Mouse (Mus musculus) stomach, postnatal 0 days (tissue): ENCODE measurements around the gene Ramp1. TPM values are rescaled to one million over a fixed set of nuclear protein-coding genes. Genes with fewer than 3 reads are reported as not detected.

Experiments
- ATAC-seq: fragments of 200-750 bp; cut with Nextera tagmentation; 2 replicates; pipeline ENCODE4 v1.8.0; 2017; ENCODE audit not compliant: low FRiP score, low TSS enrichment
- DNase-seq: peaks from one replicate; pipeline ENCODE4 v3.0.0-alpha.2; 2016; ENCODE audit warnings: low spot score
- H3K27ac ChIP-seq: fragments of 300-500 bp; sonication (generic); replicated peaks from 2 replicates; pipeline ENCODE4 v1.5.1; 2014; ENCODE audit warnings: mild to moderate bottlenecking, control low read depth
- H3K27me3 ChIP-seq: fragments of 300-500 bp; sonication (generic); 2 replicates; pipeline ENCODE4 v1.6.1; 2014; ENCODE audit warnings: low read length; ENCODE audit not compliant: control insufficient read depth, insufficient read depth
- H3K36me3 ChIP-seq: fragments of 300-500 bp; sonication (generic); 2 replicates; pipeline ENCODE4 v1.6.1; 2014; ENCODE audit warnings: low read length, mixed read lengths; ENCODE audit not compliant: control insufficient read depth, insufficient read depth
- H3K4me1 ChIP-seq: fragments of 300-500 bp; sonication (generic); replicated peaks from 2 replicates; pipeline ENCODE4 v1.6.1; 2014; ENCODE audit warnings: antibody characterized with exemption; ENCODE audit not compliant: control insufficient read depth, insufficient read depth
- H3K4me2 ChIP-seq: fragments of 300-500 bp; sonication (generic); replicated peaks from 2 replicates; pipeline ENCODE4 v1.6.1; 2014; ENCODE audit warnings: low read depth, mild to moderate bottlenecking, control low read depth, moderate library complexity
- H3K4me3 ChIP-seq: fragments of 300-500 bp; sonication (generic); 2 replicates; pipeline ENCODE4 v1.5.1; 2014; ENCODE audit warnings: low read depth, low read length, control low read depth
- H3K9ac ChIP-seq: fragments of 300-500 bp; sonication (generic); 2 replicates; pipeline ENCODE4 v1.6.1; 2014; ENCODE audit warnings: mild to moderate bottlenecking, low read length, control low read depth, mixed read lengths
- H3K9me3 ChIP-seq: fragments of 300-500 bp; sonication (generic); 2 replicates; pipeline ENCODE4 v1.6.1; 2016; ENCODE audit warnings: low read length; ENCODE audit not compliant: control insufficient read depth
- CTCF ChIP-seq: IDR thresholded peaks from 2 replicates; pipeline ENCODE4 v1.5.1; 2016; ENCODE audit warnings: antibody characterized with exemption, low read depth, mild to moderate bottlenecking, moderate library complexity
- EP300 ChIP-seq: optimal IDR thresholded peaks from 2 replicates; pipeline ENCODE3; 2016; ENCODE audit warnings: antibody characterized with exemption
- whole genome bisulfite sequencing: fragments of 180-500 bp; shearing (Covaris S2); extraction: QIAGEN DNeasy Blood & Tissue Kit; methylation state at CpG from one replicate; pipeline ENCODE4 v1.1.7; 2014; 5-methylcytosine and 5-hydroxymethylcytosine counted together
- polyA plus RNA-seq: library from polyadenylated mRNA; unstranded; fragments of >200 nt; fragmentation: Nextera tagmentation; extraction: Ambion mirVana; gene quantifications from 2 replicates; pipeline ENCODE4 v1.2.1, GENCODE M21; 2015

Ramp1 gene
- polyA plus RNA-seq, 1 experiment from 2014 or later, result 10.5 TPM

DNA sequence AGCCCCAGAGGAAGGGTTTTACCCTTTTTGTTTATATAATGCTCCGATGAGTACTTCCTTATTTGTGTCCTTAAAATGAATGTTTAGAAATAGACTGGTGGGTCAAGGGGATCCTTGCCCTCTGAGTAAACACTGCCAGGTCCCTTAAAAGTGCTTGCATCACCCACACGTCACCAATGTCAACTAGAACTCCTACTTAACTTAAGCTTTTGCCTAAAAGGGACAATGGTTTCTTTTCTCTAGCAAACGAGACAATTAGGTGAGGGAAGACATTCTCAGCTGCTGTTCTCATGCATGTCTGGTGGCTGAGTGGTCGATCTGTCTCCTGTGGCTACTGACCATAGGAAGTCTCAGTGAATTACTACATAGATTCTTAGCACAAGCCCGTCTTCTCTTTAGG lies 52.3 kb downstream of the Ramp1 start:
- Histone ChIP-seq H3K9ac (no peak overlapping the region), H3K4me1 (no peaks in the 10 kb centered on the region), H3K4me3 (no peak overlapping the region), H3K27me3 (no peaks in the 10 kb centered on the region), H3K9me3 (no peaks in the 10 kb centered on the region), H3K36me3 (no peaks in the 10 kb centered on the region), H3K27ac (no peak overlapping the region), H3K4me2 (no peak overlapping the region)
- 28% methylated on average over 5 of the region's 5 CpGs for WGBS
- no peak for TF ChIP-seq EP300
- no peak for TF ChIP-seq CTCF
- DNase-seq (no peak), ATAC-seq (no peak)

DNA sequence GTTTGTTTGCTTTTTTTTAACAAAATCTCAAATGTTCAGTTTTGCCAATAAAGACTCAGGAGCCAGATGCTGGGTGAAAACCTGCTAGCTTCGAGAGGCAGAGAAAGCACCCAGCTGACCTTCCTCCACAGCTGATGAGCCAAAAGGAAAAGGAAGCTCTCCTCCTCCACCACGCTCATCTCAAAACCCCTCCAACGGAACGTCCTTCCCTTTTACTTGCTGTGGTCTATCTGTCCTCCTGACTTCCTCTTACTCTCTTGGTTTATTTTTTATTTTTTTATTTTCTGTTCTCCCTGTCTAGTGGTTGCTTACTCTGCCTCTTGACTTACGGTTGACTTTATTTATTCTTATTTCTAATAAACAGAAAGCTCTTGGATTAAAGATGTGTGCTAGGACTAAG lies 55.8 kb downstream of the Ramp1 start:
- no peak for TF ChIP-seq EP300
- TF ChIP-seq CTCF, result no peak
- Histone ChIP-seq H3K4me3 (no peak overlapping the region), H3K9me3 (no peaks in the 10 kb centered on the region), H3K9ac (no peak overlapping the region), H3K4me2 (no peak overlapping the region), H3K4me1 (no peaks in the 10 kb centered on the region), H3K27ac (no peak overlapping the region), H3K36me3 (no peaks in the 10 kb centered on the region), H3K27me3 (no peaks in the 10 kb centered on the region)
- ATAC-seq (no peak), DNase-seq (no peak)
- 47% methylated on average over 5 of the region's 5 CpGs for WGBS

DNA sequence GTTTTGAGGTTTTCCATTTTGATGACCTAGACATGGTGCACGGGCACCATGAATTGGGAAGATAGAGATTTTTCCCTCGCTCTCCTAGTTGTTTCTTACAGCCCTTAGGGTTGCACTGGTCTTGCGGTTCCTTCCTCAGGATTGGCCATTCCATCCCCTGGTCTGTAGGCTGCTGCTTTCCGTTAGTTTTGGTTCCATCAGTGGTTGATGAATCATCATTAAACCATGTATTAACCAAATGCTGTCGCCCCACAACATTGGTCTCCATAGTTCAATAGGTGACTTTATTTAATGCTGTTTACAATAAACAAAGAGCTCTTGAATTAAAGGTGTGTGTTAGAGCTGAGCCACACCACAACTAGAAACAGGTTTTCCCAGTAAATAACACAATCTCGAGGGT lies 58.1 kb downstream of the Ramp1 start:
- H3K27me3 ChIP-seq, result no peaks in the 10 kb centered on the region
- H3K4me1 ChIP-seq, result no peaks in the 10 kb centered on the region
- DNase-seq, result no peak
- H3K27ac ChIP-seq, result no peak overlapping the region
- H3K4me3 ChIP-seq, result no peak overlapping the region
- TF ChIP-seq CTCF (no peak), EP300 (no peak)
- ATAC-seq, result no peak
- H3K36me3 ChIP-seq, result no peaks in the 10 kb centered on the region
- H3K9me3 ChIP-seq, result no peaks in the 10 kb centered on the region
- WGBS, result 70% methylated on average over 6 of the region's 6 CpGs
- no peak overlapping the region for H3K9ac ChIP-seq
- no peak overlapping the region for H3K4me2 ChIP-seq

DNA sequence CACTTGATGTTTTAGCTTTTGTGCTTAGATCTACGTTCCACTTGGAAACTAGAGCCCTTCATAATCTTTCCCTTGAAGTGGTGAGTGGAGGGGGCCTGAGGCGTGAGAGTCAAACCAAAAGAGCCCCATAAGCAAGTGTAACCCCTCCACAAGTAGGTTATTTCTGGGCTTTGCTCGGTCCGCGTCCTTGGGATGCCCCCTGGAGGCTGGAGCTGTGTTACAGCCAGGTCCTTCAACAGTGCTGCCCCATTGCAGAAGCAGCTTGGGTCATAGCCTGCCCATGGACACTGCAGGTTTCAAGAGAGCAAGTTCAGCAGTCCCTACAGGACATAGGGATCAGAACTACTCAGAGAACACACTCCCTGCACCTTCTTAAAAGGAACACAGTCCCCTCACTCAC lies 59.5 kb downstream of the Ramp1 start:
- TF ChIP-seq CTCF (peak; percentile 85), EP300 (no peak)
- Histone ChIP-seq H3K4me2 (no peak overlapping the region), H3K4me3 (no peak overlapping the region), H3K27ac (no peak overlapping the region), H3K4me1 (no peaks in the 10 kb centered on the region), H3K27me3 (no peaks in the 10 kb centered on the region), H3K9me3 (no peaks in the 10 kb centered on the region), H3K36me3 (no peaks in the 10 kb centered on the region), H3K9ac (no peak overlapping the region)
- DNase-seq (peak; percentile 58), ATAC-seq (0 out of 2 replicates have a peak, but pooled peaks have one; percentile 49)
- whole genome bisulfite sequencing, result 6% methylated on average over 5 of the region's 5 CpGs

DNA sequence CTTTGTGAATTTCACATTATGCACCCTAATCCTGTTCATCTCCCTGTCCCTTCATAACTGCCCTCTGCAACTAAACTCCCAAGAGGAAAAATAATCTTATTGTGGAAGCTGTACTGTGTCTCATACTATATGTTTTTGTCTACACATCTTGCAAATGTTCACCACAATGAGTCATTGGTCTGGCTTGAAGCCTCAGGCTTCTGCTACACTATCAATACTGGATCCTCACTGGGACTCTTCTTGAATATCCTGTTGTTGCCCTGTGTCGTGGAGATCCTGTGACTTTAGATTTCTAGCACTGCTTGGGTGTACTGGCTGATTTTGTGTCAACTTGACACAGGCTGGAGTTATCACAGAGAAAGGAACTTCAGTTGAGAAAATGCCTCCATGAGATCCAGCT lies 60.2 kb downstream of the Ramp1 start:
- Histone ChIP-seq H3K36me3 (no peaks in the 10 kb centered on the region), H3K27me3 (no peaks in the 10 kb centered on the region), H3K4me3 (no peak overlapping the region), H3K27ac (no peak overlapping the region), H3K4me1 (no peaks in the 10 kb centered on the region), H3K9ac (no peak overlapping the region), H3K4me2 (no peak overlapping the region), H3K9me3 (no peaks in the 10 kb centered on the region)
- 63% methylated on average over 1 of the region's 1 CpGs for WGBS
- TF ChIP-seq CTCF (no peak), EP300 (no peak)
- DNase-seq, result peak; percentile 7
- no peak for ATAC-seq

DNA sequence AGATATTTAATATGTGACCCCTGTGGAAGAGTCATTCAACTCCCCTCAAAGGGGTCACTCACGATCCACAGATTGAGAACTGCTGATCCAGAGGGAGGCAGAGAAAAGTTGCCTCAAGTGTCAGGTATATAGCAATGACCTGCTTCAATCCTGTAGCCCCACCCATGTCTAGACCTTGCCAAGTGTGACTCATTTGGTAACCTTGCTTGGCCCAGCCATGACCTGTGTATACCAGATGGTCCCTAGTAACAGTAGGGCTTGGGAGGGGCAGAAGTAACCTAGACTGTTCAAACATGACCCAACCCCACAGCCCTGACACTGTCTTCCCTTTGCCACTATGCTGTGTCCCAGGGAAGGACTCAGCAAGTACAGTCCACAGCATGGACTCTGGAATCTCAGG lies 61.1 kb downstream of the Ramp1 start:
- H3K36me3 ChIP-seq, result no peaks in the 10 kb centered on the region
- H3K4me1 ChIP-seq, result no peaks in the 10 kb centered on the region
- no peak overlapping the region for H3K4me2 ChIP-seq
- no peaks in the 10 kb centered on the region for H3K9me3 ChIP-seq
- H3K27ac ChIP-seq, result no peak overlapping the region
- H3K27me3 ChIP-seq, result no peaks in the 10 kb centered on the region
- TF ChIP-seq EP300 (no peak), CTCF (no peak)
- no peak overlapping the region for H3K9ac ChIP-seq
- DNase-seq (peak; percentile 71), ATAC-seq (peak; percentile 94)
- 64% methylated on average over 1 of the region's 1 CpGs for WGBS
- H3K4me3 ChIP-seq, result no peak overlapping the region
